ENCODE assay signal across 7 mouse cellular contexts in the genomic region with DNA sequence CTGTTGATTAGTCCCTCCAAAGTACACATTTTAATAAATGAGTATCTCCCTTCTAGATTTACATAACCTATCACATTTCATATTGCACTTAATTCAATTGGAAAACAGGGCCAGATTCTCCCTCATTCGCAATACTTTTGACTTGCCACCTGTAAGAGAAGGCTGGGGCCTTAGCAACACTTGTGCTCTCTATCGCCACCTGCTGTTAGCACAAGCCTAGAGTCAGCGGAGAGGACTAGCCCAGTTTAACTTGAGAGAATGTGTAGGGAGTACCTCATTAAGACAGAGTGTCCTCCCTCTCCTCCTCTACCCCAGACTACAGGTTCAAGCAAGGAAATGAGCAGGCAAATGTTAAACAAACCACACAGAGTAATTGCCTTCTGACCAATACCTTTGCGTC. TPM values are rescaled to one million over a fixed set of nuclear protein-coding genes. Genes with fewer than 3 reads are reported as not detected.
DNase-seq lines count a peak whose midpoint lies in the region; ATAC-seq and TF ChIP-seq lines count a peak whose summit lies in the region.

No protein-coding gene starts in this region.

- peak; percentile 58; the same call in 1 of the 2 replicates for ATAC-seq in forebrain, postnatal 0 days
- ATAC-seq in hindbrain, embryonic 12.5 days (ENCODE audit: low FRiP score), result peak; percentile 51; the same call in 1 of the 2 replicates
- ATAC-seq in midbrain, embryonic 16.5 days, result 0 out of 2 replicates have a peak, but pooled peaks have one; percentile 47

- no peak overlapping the region for H3K27ac ChIP-seq in forebrain, postnatal 0 days (ENCODE audit: low read depth, low read length)
- no peak overlapping the region for H3K27ac ChIP-seq in hindbrain, embryonic 12.5 days
- H3K27ac ChIP-seq in midbrain, embryonic 16.5 days (ENCODE audit: low read length), result no peak overlapping the region

- no peaks in the 10 kb centered on the region for H3K9me3 ChIP-seq in forebrain, postnatal 0 days (ENCODE audit: low read length)
- no peaks in the 10 kb centered on the region for H3K9me3 ChIP-seq in hindbrain, embryonic 12.5 days (replicated peaks)
- no peaks in the 10 kb centered on the region for H3K9me3 ChIP-seq in midbrain, embryonic 16.5 days (replicated peaks; ENCODE audit: control insufficient read depth, low read length, poor library complexity, severe bottlenecking)

- no peaks in the 10 kb centered on the region for H3K36me3 ChIP-seq in forebrain, postnatal 0 days (ENCODE audit: insufficient read depth)
- H3K36me3 ChIP-seq in hindbrain, embryonic 12.5 days, result no peaks in the 10 kb centered on the region
- no peaks in the 10 kb centered on the region for H3K36me3 ChIP-seq in midbrain, embryonic 16.5 days (ENCODE audit: control insufficient read depth, insufficient read depth, low read length)

- peak; percentile 89 for TF ChIP-seq CTCF in forebrain, postnatal 0 days (IDR thresholded peaks at IDR 0.05; ENCODE audit: low read depth)

- 10% methylated on average over 4 of the region's 4 CpGs for WGBS in forebrain, postnatal 0 days
- 17% methylated on average over 4 of the region's 4 CpGs for WGBS in hindbrain, embryonic 12.5 days
- 13% methylated on average over 4 of the region's 4 CpGs for WGBS in midbrain, embryonic 16.5 days

- no peak overlapping the region for H3K9ac ChIP-seq in forebrain, postnatal 0 days
- H3K9ac ChIP-seq in hindbrain, embryonic 12.5 days, result no peak overlapping the region
- H3K9ac ChIP-seq in midbrain, embryonic 16.5 days (ENCODE audit: low read depth, low read length), result no peak overlapping the region

- no peaks in the 10 kb centered on the region; the same call in 1 of the 2 replicates for H3K27me3 ChIP-seq in forebrain, postnatal 0 days (ENCODE audit: insufficient read depth, low read length)
- peaks cover 2% of the 10 kb centered on the region; the same call in 1 of the 2 replicates for H3K27me3 ChIP-seq in hindbrain, embryonic 12.5 days
- H3K27me3 ChIP-seq in midbrain, embryonic 16.5 days (ENCODE audit: control insufficient read depth, insufficient read depth, low read depth, low read length), result no peaks in the 10 kb centered on the region; the same call in 1 of the 2 replicates

- intact Hi-C loops in left cerebral cortex, postnatal 14 days (cut with DNase I), result loop anchor here (1.0 kb wide), 1 partner anchor 209 kb away; no protein-coding TSS in a partner anchor

- no peak overlapping the region for H3K4me2 ChIP-seq in forebrain, postnatal 0 days (ENCODE audit: low read depth)
- no peak overlapping the region for H3K4me2 ChIP-seq in hindbrain, embryonic 12.5 days (replicated peaks)
- no peak overlapping the region for H3K4me2 ChIP-seq in midbrain, embryonic 16.5 days (ENCODE audit: low read length)

- no peak overlapping the region for H3K4me3 ChIP-seq in forebrain, postnatal 0 days (ENCODE audit: low read depth, low read length)
- no peak overlapping the region for H3K4me3 ChIP-seq in hindbrain, embryonic 12.5 days
- H3K4me3 ChIP-seq in midbrain, embryonic 16.5 days (ENCODE audit: low read depth, low read length), result no peak overlapping the region

- no peaks in the 10 kb centered on the region; the same call in 1 of the 2 replicates for H3K4me1 ChIP-seq in forebrain, postnatal 0 days (ENCODE audit: insufficient read depth)
- H3K4me1 ChIP-seq in hindbrain, embryonic 12.5 days, result peaks cover 4% of the 10 kb centered on the region
- H3K4me1 ChIP-seq in midbrain, embryonic 16.5 days (ENCODE audit: control insufficient read depth, insufficient read depth, low read length), result 0 out of 2 replicates have a peak, but pooled peaks cover 7% of the 10 kb centered on the region

- DNase-seq in R1 (ENCODE audit: low read depth, low spot score), result peak; percentile 96
- DNase-seq in cerebellum, adult 11-12 months, result peak; percentile 12
- peak; percentile 83 for DNase-seq in forebrain, postnatal 0 days
- DNase-seq in left cerebral cortex, postnatal 14 days (ENCODE audit: low spot score in 2 of 2), result peak; percentile 80 to 90
- peak; percentile 13 to 43 for DNase-seq in spleen, postnatal 14 days (ENCODE audit: low spot score in 2 of 2)

RNA-seq across cellular contexts. Expression of gene Ccn2, which starts 4.1 kb away (rescaled TPM):
- total RNA-seq in forebrain, postnatal 0 days (2014; rRNA removed), result 13.7 and 18.6 TPM in 2 replicates
- 2.9 and 4.4 TPM in 2 replicates for polyA plus RNA-seq in forebrain, postnatal 0 days (2015; fragmentation: Nextera tagmentation; extraction: Ambion mirVana)
- 6.8 and 10.0 TPM in 2 replicates for polyA plus RNA-seq in hindbrain, embryonic 12.5 days (2016; fragmentation: Nextera tagmentation; extraction: Ambion mirVana)
- total RNA-seq in left cerebral cortex, postnatal 14 days (2021), result 10 to 100 TPM; 30.4 to 35.1 TPM
- 2.0 and 3.6 TPM in 2 replicates for polyA plus RNA-seq in midbrain, embryonic 16.5 days (2015; fragmentation: Nextera tagmentation; extraction: Ambion mirVana)

Comparison
In these comparisons a context has a peak if more than half of its experiments do, and no peak if none do; other contexts are left out.
1. DNase-seq: peak in every context shown above with its lines; median percentile 96 in R1; 85 in left cerebral cortex, postnatal 14 days; 83 in forebrain, postnatal 0 days; 28 in spleen, postnatal 14 days; 12 in cerebellum, adult 11-12 months.